25 mouse cellular contexts compared by ENCODE assay signal in genomic region chr11:90254536-90254935, GRCm38 (mm10). TPM values are rescaled to one million over a fixed set of nuclear protein-coding genes. Genes with fewer than 3 reads are reported as not detected.
A peak's percentile ranks its signal among the peaks of the same experiment; 100 is the strongest.
DNase-seq lines count a peak whose midpoint lies in the region; ATAC-seq and TF ChIP-seq lines count a peak whose summit lies in the region.
"Had no signal": no experiment of that assay in that cellular context is flagged by ENCODE, and none has a peak within 500 bp of the region (broad histone marks: within the 10 kb centered on the region; RNA-seq: fewer than 3 reads in every experiment).

No protein-coding gene starts in this region.

- TF ChIP-seq CTCF in heart, adult 2 months (IDR thresholded peaks at IDR 0.05), result no peak
- no peak for TF ChIP-seq CTCF in left cerebral cortex, adult 2 months (IDR thresholded peaks at IDR 0.05)
- no peak for TF ChIP-seq CTCF in embryonic fibroblast, embryonic 13.5 days (IDR thresholded peaks at IDR 0.05; ENCODE audit: borderline replicate concordance, insufficient read depth, low read length)

- no peak overlapping the region for H3K4me3 ChIP-seq in heart, adult 2 months
- H3K4me3 ChIP-seq in heart, embryonic 15.5 days, result no peak overlapping the region
- no peak overlapping the region for H3K4me3 ChIP-seq in left cerebral cortex, adult 2 months
- no peak overlapping the region for H3K4me3 ChIP-seq in embryonic fibroblast, embryonic 13.5 days (ENCODE audit: insufficient read depth, low read length)
- H3K4me3 ChIP-seq: embryonic facial prominence, embryonic 10.5 days; forebrain, embryonic 10.5 days; hindbrain, embryonic 12.5 days; limb, embryonic 13.5 days; liver, embryonic 12.5 days; midbrain, embryonic 13.5 days had no signal

- 79% methylated on average over 3 of the region's 3 CpGs for WGBS in heart, adult 2 months
- 85% methylated on average over 3 of the region's 3 CpGs for WGBS in heart, embryonic 15.5 days

- H3K27ac ChIP-seq in heart, adult 2 months, result peak overlapping the region; percentile 26
- peak overlapping the region; percentile 94 for H3K27ac ChIP-seq in heart, embryonic 15.5 days
- peak overlapping the region; percentile 66 for H3K27ac ChIP-seq in left cerebral cortex, adult 2 months
- H3K27ac ChIP-seq in embryonic fibroblast, embryonic 13.5 days (ENCODE audit: insufficient read depth, low read length), result peak overlapping the region; percentile 13; the same call in 1 of the 2 replicates
- H3K27ac ChIP-seq: embryonic facial prominence, embryonic 10.5 days; forebrain, embryonic 10.5 days; hindbrain, embryonic 12.5 days; limb, embryonic 13.5 days; liver, embryonic 12.5 days; midbrain, embryonic 13.5 days had no signal

- intact Hi-C loops in heart, adult 2 months (cut with DNase I), result loop anchor here (10.0 kb wide), 2 partner anchors 130 to 220 kb away; partner anchors contain the start of gene Tmem100
- intact Hi-C loops in heart, postnatal 25 days (cut with DNase I), result no loop called here
- intact Hi-C loops in left cerebral cortex, adult 2 months (cut with DNase I), result loop anchor here (5.0 kb wide), 3 partner anchors 72 to 133 kb away; no protein-coding TSS in a partner anchor

- H3K4me1 ChIP-seq in heart, adult 2 months (ENCODE audit: control insufficient read depth, insufficient read depth, low read length), result peaks cover 13% of the 10 kb centered on the region
- H3K4me1 ChIP-seq in heart, embryonic 15.5 days (replicated peaks), result peaks cover 66% of the 10 kb centered on the region
- H3K4me1 ChIP-seq in embryonic fibroblast, embryonic 13.5 days (ENCODE audit: control insufficient read depth, insufficient read depth, low read length), result peaks cover 14% of the 10 kb centered on the region; the same call in 1 of the 2 replicates

- no peak for TF ChIP-seq EP300 in heart, adult 2 months (IDR thresholded peaks at IDR 0.05; ENCODE audit: insufficient read depth, low read depth, low read length)

- no peak for ATAC-seq in heart, embryonic 15.5 days (replicated peaks; ENCODE audit: insufficient number of reproducible peaks, insufficient read depth, low FRiP score, low read depth)
- ATAC-seq: CD4-positive, CD25-positive, alpha-beta regulatory T cell, adult 4 months; forebrain, embryonic 16.5 days; intestine, postnatal 0 days; liver, embryonic 12.5 days; midbrain, embryonic 13.5 days had no signal

- H3K27me3 ChIP-seq in heart, adult 2 months (ENCODE audit: control insufficient read depth, insufficient read depth, low read length), result no peaks in the 10 kb centered on the region
- no peaks in the 10 kb centered on the region for H3K27me3 ChIP-seq in heart, embryonic 15.5 days
- H3K27me3 ChIP-seq: hindbrain, embryonic 12.5 days; limb, embryonic 13.5 days; liver, embryonic 12.5 days; midbrain, embryonic 13.5 days had no signal

- no peak for DNase-seq in heart, adult 2 months
- no peak for DNase-seq in heart, postnatal 25 days (ENCODE audit: low spot score)
- DNase-seq in heart, adult 8-10 months (ENCODE audit: low spot score), result no peak
- no peak for DNase-seq in left cerebral cortex, adult 2 months (ENCODE audit: extremely low spot score in 1 of 2, low spot score in 2 of 2)
- DNase-seq in left cerebral cortex, adult 8-10 months (ENCODE audit: low spot score in 2 of 2), result no peak
- DNase-seq in urinary bladder, adult 18-20 months (ENCODE audit: low spot score in 2 of 2), result no peak
- DNase-seq: adrenal gland, postnatal 36 days; cerebellum, adult 11 months; cerebellum, adult 9-11 months; kidney, postnatal 25 days; lung, adult 18-20 months; lung, postnatal 10 days; right cerebral cortex, postnatal 25 days; thymus, postnatal 25 days had no signal

- TF ChIP-seq POLR2A in heart, adult 2 months (IDR thresholded peaks at IDR 0.05; ENCODE audit: insufficient read depth, low read depth, low read length), result no peak
- TF ChIP-seq POLR2A in embryonic fibroblast, embryonic 13.5 days (IDR thresholded peaks at IDR 0.05; ENCODE audit: low read depth, low read length), result no peak

- H3K36me3 ChIP-seq in heart, adult 2 months (ENCODE audit: control insufficient read depth, insufficient read depth, low read length), result peaks cover 36% of the 10 kb centered on the region
- 0 out of 2 replicates have a peak, but pooled peaks cover 3% of the 10 kb centered on the region for H3K36me3 ChIP-seq in heart, embryonic 15.5 days

- no peak overlapping the region for H3K9ac ChIP-seq in heart, adult 2 months (ENCODE audit: low read depth, low read length)
- no peak overlapping the region for H3K9ac ChIP-seq in heart, embryonic 15.5 days
- H3K9ac ChIP-seq: hindbrain, embryonic 12.5 days; limb, embryonic 13.5 days; liver, embryonic 12.5 days; midbrain, embryonic 13.5 days had no signal

- H3K79me2 ChIP-seq in heart, adult 2 months (replicated peaks; ENCODE audit: control insufficient read depth, insufficient read depth, low read length), result no peaks in the 10 kb centered on the region; the same call in 1 of the 2 replicates

- no peak overlapping the region for H3K4me2 ChIP-seq in heart, embryonic 15.5 days
- H3K4me2 ChIP-seq: hindbrain, embryonic 12.5 days; limb, embryonic 13.5 days; liver, embryonic 12.5 days; midbrain, embryonic 13.5 days had no signal

- no peaks in the 10 kb centered on the region for H3K9me3 ChIP-seq in heart, embryonic 15.5 days (replicated peaks)
- H3K9me3 ChIP-seq: embryonic facial prominence, embryonic 10.5 days; forebrain, embryonic 10.5 days; hindbrain, embryonic 12.5 days; limb, embryonic 13.5 days; liver, embryonic 12.5 days; midbrain, embryonic 13.5 days had no signal

RNA-seq across cellular contexts. Expression of gene Mmd, which starts 5.3 kb away (rescaled TPM):
- 10 to 100 TPM; 25.9 to 35.7 TPM for total RNA-seq in heart, adult 2 months (2021)
- 30.9 and 53.1 TPM in 2 replicates for polyA plus RNA-seq in heart, adult 2 months (2012; rRNA removed)
- 10 to 100 TPM; 32.3 to 34.8 TPM for total RNA-seq in heart, postnatal 25 days (2021)
- 75.4 and 82.9 TPM in 2 replicates for polyA plus RNA-seq in heart, embryonic 15.5 days (2015; fragmentation: Nextera tagmentation; extraction: Ambion mirVana)
- 10 to 100 TPM; 23.7 to 34.1 (median 28.2) TPM for total RNA-seq in heart, adult 8-10 months (2022)
- total RNA-seq in left cerebral cortex, adult 2 months (2021), result 100 to 1,000 TPM; 222 to 227 TPM
- total RNA-seq in left cerebral cortex, adult 8-10 months (2022), result 100 to 1,000 TPM; 184 to 215 (median 198) TPM
- polyA plus RNA-seq in embryonic fibroblast, embryonic 13.5 days (2011; ENCODE audit: insufficient read length, low read depth, missing spikeins), result 43.4 and 75.6 TPM in 2 replicates

Comparison
In these comparisons a context has a peak if more than half of its experiments do, and no peak if none do; other contexts are left out.
1. H3K27ac ChIP-seq: peak in every context shown above with its lines; median percentile 94 in heart, embryonic 15.5 days; 66 in left cerebral cortex, adult 2 months; 26 in heart, adult 2 months; 13 in embryonic fibroblast, embryonic 13.5 days.
2. RNA of gene Mmd, which starts 5.3 kb away (total RNA-seq): 222 to 227 TPM in left cerebral cortex, adult 2 months and 184 to 215 TPM in left cerebral cortex, adult 8-10 months; 25.9 to 35.7 TPM in heart, adult 2 months, 32.3 to 34.8 TPM in heart, postnatal 25 days and 23.7 to 34.1 TPM in heart, adult 8-10 months; every median in the first group is over 4 times any median in the second.